Mouse (Mus musculus): ENCODE data around the gene Pin4.
A peak's percentile ranks its signal among the peaks of the same experiment; 100 is the strongest.
"Not testable (repeated sequence)": the region's sequence is repeated elsewhere in the genome, so short reads cannot be mapped to it uniquely, and the experiment has no call there.

Pin4 gene

DNA sequence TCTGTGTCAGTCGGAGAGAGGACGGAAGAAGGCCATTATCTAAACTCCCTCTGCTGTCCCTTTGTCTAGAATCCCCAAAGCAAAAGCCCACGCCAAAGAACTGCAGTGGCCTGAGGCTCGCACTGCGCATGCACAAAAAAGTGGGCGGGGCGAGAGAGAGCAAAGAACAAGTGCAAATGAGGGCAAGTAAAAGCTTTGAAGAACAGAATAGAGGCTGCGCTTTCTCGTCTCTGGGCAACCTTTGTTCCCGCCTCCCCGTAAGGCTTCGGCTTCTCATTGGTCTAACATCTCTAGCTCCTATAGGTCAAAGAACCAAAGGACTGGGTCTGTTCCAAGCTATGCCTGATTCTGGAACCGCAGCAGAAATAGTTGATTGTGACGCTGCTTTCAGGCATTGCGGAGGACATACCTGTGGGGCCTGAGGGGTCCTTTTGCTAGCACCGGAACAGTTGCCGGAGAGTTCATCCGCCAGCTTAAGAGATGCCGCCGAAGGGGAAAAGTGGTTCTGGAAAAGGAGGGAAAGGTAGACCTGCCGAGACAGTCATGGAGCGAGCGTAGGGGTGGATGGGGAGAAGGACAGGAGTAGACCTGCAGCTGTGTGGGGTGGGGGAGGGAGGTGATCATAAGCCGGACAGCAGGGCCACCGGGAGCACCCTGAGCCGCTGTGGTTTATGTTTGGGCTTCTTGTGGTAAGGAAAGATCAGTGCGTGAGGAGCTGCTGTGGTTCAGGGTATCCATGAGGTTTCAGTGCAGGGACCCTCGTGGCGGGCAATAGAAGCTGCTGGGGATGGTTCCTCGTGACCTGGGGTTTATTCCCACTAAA is at the start of gene Pin4:
Gene Pin4 (plus strand): TSS at position 406 of the 823 bp plus-strand sequence.
- DNase-seq = peak; percentile 98

DNA sequence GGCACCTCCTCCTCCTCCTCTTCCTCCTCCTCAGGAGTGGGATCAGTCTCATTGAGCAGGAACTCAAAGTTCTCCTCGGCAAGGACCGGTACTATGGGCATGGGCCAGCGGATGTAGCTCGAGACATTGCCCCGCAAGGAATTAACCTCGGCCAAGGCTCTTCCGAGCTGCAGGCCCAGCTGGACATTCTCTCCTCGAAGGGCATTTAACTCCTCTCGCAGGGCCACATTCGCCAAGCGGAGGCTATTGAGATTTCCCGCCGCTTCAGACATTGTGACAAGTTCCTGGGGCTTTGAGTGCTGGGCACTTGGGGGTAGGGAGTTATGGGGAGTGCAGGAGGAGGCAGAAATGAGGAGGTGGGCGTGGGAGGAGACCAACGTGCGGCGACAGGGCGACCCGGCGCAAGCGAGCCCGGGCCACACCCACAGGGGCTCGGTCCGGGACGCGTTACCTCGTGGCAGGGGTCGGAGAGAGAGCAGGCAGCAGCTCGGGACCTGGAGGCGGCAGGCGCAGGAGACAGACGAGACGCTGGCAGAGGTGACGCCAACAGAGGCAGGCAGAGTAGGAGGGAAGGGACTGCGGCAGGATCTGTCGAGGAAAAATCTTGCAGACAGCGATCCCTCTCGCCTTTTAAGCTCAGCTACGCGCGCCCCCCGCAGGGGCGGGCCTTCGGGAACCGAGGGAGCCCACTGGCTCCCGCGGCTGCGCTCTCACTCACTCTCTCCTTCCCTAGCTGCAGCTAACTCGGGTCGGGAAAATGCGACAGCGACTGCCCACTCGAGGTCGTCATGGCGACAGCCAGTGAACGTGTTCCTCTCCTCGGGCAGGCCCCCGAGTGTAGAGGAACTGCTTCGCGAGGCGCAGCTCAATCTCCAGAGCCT is 48.4 kb upstream of the Pin4 start, which contains the start of gene Rtl5:
Gene Rtl5 (minus strand): TSS at position 714 of the 881 bp plus-strand sequence.
- DNase-seq = peak; percentile 84

DNA sequence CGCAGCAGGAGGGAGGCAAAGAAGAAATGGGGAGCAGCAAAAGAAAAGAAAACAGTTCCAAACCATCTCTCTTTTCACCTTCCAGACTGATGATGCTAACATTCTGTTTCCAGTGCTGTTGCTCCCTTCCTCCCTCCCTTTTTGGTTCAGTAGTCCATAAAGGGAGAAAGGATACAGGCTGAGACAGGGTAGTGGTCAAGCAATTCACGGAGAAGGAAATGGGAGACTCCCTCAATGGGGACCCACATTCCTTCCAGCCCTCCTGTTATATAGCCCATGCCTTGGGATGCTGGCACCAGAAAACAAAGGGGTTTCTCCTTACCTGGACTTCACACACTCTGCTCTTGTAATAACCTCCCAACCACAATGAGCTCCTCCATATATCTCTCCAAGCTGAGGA is 47.7 kb upstream of the Pin4 start:
- DNase-seq = no peak

DNA sequence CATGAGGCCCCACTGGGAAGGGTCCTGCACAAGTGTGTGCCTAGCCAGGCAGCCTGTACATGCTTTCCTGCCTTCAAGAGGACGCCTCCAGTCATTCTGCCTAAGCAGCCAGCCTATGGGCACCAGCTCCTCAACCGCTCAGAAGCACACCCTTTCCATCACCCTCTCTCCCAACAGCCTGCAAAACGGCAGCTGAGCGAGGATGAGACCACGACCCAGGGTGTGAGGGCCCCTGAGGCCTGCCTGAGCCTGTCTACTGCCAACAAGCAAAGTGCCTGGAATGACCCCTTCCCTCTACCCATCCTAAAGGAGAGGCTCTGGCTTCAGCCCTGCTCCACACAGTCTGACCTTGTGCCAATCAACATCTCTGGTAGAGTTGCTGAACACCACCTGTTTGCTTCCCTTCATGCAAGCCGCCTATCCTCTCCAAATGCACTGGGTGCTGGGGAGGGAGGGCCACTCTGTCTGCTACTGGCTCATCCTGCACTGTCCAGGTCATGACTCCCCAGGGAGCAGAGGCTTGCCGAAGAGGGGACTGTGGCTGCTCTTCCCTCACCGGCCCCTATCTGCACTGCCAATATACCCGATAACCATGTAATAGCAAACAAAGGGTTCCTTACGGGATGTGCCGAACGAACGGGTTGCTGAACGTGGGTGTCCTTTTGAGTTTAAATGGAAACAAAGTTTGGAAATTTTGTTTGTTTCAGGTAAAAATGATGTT is 45.5 kb upstream of the Pin4 start:
- no peak for DNase-seq

DNA sequence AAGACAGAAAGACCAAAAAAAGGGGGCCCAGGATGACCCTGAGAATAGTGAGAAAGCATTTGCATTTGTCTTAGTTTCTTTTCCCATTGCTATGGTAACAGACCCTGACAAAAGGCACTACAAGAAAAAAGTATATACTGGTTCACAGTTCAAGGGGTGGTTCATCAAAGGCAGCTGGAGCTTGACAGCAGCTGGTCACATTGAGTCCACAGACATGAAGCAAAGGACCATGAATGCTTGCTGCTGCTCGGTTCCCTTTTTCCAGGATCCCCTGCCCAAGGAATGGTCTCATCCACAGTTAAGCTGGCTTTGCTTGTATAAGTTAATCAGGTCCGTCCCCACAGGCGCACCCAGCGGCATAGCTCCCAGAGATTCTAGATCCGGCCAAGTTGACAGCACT is 44.8 kb upstream of the Pin4 start:
- DNase-seq = no peak

DNA sequence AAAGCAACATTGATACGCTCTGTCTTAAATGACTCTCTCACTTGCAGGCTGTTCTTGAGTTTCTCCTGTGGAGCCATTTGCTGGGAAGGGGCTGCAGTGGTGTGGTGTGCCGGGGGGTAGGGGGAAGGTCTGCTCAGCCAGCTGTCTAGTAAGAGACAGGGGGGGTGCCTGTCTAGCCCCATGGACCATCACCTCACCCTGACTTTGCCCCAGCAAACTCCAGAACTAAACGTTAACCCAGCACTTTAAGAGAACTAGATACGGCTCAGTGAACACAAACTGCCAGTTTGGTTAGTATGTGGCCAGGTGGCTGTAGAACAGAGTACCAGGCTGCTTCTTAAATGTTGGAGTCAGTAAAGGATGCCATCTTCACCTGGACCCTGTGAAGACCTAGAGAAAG is 44.1 kb upstream of the Pin4 start:
- no peak for DNase-seq

DNA sequence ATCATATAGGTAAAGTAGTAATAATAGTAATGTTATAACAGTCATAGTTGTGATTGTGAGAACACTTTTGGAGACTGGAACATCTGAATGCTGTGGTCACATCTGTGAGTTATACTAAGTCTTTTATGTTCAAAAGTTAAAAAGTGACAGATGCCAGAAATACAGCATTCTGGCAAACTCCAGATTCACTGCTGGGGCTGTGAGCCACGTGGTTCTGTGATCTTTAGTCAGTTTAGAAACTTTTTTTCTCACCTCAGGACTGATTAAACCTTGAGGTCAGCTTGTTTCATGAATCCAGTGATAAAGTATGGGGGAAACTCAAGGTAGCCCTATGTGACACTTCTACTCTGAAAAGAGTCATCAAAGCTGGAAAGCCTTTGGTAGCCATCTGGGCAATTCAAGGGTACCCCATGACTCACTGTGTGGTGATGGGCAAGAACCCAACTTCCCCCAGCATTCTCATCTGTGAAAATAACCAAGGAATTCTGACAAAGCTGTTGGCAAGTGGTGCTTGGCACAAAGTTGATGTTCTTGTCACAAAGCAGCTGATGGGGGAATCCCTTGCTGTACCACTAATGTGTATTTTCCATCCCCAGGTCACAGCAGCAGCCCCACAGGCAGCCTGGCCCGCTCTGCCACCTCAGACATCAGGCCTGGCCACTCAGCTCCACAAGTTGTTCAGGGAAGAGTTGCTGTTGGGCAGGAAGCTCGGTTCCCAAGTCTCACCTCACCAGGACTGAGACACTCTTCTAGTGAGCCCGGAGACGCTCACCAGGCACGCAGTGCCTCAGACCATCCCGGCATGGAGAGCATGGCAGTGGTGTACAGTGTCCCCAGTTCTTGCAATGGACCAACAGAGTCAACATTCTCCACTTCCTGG is 42.1 kb upstream of the Pin4 start:
- peak; percentile 36 for DNase-seq

DNA sequence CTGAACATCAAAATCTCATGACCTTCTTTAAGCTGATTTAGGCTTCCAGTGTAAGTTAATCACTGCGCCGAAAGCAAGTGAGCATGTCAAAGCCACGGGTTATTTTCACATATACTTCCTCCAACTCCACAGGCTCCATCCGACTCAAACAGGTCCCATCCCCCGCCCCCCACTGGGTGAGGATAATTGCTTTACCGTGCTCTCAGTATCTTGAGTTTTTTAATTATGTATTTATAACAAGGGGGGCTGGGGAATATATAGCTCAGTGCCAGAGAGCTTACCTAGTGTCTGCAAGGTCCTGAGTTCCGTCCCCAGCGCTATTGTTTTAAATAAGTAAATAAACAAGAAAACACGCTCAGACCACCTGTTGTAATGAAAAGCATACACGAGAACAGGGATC is 38.2 kb upstream of the Pin4 start:
- DNase-seq = no peak

DNA sequence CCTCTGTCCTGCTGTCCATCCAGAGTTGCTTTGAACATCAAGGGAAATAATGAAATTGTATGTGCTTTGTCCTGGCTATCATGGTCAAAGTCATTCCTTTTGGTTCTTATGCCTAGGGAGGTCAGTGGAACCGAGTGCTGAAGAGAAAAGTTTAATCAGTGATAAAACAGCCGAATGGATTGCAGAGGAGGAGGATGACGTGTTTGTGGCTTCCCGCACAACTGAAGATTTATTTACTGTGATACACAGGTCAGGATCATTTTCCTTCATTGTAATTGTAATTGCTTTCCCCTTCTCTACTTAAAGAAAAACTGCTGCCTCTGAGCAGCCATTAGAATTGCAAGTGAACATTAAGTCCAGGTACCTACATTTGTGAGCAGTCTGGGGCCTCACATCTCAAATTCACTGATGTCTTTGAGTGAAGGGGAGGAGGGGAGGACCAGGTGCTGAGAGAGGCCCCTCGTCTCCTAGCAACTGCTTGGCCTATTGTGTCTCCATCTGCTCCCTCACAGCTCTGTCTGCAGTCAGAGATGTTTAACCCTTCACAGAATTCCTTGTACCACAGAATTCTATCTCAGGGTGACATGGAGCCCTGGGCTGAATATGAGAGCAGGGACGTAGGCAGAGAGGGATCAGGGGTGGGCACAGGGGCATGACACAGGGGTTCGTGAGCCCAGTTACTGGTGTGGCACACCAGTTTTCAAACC is 37.5 kb upstream of the Pin4 start:
- no peak for DNase-seq

DNA sequence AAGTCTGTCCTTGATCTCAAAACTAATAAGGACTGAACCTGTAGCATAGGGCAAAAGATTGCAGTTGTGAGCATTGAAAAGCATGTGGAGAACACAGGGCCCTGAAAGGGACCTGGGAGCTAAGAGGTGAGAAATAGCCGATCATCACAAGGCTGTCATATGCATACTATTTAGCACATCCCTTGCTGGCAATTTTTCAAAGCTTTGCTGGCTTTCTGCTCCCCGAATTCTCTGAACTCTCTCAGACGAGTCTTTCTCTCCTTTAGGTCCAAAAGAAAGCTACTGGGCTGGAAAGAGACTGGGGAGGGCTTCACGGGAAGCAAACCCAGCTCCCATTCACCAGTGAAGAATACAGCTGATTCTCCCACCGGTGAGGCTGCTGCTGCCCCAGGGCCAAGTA is 36.9 kb upstream of the Pin4 start:
- no peak for DNase-seq

DNA sequence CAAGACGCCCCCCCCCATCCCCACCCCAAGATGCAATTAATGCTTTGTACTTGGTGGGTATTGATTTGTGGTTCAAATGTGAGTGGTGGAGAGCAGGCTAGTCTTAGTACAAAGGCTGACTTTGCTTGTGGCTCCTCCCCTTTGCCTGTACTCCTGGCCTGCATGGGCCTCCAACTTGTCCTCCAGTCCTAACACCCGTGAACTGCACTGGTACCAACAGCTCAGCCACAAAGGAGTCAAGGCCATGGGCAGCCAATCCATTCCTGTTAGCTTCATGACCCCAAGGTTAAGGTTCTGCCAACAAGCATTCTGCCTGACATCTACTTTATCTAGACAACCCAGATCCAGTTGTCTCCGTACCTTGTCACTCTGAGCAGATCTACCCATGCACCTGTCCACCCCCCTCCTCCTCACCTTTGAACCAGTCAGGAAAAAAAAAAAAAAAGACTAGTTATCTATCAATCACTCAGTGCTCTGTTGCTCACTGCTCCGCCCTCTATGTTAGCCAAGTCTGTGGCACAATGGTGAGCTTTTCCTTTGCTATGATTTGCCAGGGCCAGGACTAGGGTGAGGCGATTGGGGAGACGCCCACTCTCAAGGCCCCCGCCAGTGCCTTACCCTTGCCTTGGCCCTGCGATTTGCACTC is 33.3 kb upstream of the Pin4 start:
- no peak for DNase-seq

DNA sequence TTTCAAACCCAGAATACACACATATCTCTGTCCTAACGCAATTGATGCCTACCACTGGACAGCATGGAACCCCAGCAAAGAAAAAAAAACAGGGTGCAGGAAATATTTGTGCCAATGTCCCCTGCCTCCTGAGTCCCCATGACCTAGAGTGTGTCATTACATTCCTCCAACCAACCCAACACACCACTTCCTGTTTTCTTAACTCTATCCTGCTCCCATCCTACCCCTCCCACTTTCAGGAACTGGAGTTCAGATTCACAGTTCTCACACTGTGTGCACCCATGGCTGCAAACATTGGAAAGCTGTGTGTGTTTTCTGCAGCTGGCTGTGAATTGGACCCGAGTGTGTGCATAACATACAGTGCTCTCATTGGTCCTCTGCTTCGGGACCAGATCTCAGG is 28.6 kb upstream of the Pin4 start:
- no peak for DNase-seq

DNA sequence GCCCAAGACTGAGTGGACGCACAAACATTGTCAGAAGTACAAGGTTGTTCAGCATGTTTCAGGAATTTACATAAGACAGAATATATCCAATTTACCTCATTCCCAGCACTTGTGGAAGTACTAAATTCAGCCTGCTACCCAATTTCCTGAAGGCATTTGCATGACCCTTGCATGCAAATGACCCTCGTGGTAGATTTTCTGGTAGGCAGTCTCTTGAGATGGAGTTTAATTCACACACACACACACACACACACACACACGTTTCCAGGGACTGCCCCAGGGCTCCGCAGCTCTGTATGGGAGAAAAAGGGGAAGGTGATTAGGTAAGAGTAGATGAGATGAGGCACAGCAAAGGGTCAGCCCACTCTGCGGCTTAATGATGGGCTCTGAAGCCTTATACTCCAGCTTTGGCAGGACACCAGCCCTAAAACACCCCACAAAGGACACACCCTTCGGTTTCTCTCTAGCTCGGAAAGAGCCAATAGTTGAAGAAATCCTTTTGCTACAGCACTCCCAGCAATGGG is 24.8 kb upstream of the Pin4 start:
- no peak for DNase-seq

DNA sequence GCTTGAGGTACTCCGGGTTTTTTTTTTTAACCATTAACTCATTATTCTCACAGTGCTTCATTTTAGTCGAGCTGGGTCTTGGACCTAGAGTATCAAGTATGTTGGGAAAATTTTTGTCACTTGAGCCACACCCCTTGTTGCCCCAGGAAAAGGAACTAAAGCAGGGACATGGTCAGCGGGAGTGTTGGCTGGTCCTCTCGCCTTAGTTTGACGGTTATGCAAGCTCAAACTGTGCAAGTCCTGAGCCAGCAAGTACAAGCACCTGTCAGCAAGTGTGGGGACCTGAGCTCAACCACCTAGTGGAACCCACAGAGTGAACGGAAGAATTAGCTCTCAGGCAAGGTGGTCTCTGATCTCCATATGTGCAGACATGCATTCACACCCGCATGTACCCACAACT is 17.4 kb upstream of the Pin4 start:
- DNase-seq = no peak

DNA sequence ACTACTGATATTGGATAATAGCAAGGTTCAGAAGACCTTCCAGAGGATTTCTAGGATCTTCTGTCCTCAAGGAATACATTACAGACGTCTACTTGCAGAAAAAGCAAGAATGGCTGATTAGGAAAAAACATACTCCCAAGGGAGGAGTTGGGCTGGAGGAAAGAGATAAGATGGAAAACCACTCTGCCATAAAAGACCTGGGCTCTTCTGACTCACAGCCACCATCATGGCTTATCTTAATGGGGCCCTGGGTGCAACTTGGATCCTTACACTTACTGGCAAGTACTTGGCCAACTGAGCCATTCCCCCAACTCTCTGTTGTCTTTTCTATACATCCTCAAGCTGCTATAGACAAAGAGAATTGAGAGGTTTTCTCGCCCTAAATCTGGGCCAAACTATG is 15.4 kb upstream of the Pin4 start:
- DNase-seq = not testable (repeated sequence)

DNA sequence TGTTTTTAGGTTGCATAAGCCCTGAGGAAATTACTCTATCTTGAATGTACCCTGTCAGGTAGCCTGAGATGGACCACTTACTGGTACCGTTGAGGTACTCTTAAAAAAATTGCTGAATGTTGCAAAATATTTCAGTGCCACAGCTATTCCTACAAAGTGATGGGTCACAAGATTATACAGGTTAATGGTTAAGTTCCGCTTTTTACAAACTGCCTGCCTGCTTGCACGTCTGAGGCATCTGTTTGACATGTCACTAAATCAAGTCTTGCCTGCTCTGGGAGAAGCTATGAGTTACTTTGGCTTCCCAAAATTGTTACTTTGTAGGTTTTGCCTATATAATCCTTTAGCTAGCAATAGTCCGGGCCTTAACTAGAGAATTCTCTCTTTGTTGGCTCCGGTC is 9.9 kb upstream of the Pin4 start:
- not testable (repeated sequence) for DNase-seq

DNA sequence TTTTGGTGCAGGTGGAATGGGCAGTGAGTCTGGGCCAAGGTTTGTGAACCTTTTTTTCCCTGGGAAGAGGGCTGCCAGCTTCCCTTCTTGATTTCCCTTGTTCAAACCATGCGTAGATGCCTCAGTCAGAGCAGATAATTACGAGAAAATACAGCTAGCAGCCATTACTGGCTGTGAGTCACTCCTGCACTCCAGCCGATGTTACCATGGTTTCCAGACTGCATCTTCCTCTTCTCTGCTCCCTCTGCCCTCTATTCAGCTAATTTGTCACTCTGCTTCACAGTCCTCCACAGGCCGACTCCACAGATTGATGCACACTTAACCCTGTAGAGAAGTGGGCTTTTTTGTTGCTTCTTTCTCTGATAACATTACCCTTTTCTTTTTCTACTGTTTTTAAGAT is 3.6 kb upstream of the Pin4 start:
- DNase-seq = peak; percentile 14

DNA sequence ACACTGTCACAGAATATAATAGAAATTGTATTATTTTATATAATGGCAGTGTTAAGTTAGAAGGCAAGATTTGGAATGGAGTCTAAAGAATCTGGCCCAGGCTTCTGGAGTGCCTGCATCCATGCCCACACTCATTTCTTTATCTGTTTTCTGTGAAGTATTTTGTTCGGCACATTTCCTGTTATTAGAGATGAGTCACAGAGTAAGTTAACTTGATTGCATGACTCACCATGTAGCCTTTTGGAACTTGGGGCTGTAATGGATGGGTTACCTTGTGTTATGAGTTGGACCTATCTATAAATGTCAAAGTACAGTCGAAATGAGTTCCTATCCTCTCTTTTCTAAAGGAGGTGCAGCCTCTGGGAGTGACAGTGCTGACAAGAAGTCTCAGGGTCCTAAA is 2.1 kb downstream of the Pin4 start:
- no peak for DNase-seq

DNA sequence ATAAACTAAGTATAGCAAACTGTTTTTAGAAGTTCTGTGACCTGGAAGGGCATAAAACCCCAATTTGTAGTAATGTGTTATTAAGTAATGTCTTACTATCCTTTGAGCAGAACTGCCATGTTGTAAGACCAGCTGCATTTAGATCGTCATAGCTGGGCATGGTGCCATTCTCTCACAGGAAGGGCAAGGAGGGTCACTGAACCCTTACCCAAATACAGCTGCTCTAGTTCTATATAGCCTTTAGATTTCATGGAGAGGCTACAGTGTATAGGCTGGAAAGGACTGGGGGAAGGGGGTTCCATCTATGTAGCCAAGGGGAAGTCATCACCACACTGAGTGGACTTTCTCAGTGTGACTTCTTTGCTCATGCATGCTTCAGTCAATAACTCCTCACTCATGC is 21.9 kb downstream of the Pin4 start:
- no peak for DNase-seq

DNA sequence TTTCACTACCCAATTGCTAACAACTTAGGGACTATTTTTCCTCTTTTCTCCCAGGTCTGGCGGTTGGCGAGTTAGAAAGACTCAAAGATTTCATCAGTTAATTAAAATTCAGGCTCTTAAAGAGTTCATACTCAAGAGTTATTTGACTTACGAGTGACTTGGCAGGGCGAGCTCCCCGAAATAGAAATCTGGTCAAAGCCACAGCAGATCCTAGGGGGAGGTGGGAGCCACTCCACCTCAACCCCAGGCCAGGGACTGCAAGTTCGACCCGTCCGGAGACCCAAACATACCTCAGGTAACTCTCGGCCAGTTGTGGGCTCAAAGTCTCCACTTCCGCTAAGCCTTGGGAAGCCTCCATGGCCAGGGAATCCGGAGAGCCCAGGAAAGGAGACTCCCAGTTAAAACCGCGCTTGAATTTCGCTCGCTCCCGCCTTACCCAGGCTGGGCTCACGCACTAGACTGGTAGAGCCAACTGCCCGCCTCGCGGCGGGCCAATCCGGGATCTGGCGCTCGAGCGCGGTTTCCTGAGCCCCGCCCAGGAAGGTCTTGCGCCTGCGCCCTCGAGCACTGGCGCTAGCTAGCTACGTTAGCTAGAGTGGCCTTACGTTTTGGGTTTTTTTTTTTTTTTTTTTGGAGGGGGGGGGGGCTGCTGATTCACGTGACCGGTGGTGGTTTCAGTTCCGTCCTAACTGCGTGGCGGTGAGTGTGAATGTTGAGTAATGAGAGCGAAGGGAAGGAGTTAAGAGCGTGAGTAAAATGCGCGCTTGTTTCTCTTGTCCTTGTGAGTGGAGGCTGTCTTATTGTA is 37.6 kb downstream of the Pin4 start, which contains the start of gene Ercc6l:
Gene Ercc6l (minus strand): TSS at position 474 of the 805 bp plus-strand sequence.
- DNase-seq = peak; percentile 90

Data from layer of hippocampus, adult 9-11 months (tissue).